Mouse (Mus musculus): Measurements from ENCODE around the gene Blcap. TPM values are rescaled to one million over a fixed set of nuclear protein-coding genes. Genes with fewer than 3 reads are reported as not detected.

Blcap gene
- polyA plus RNA-seq, 1 experiment from 2014 or later: 13.4 TPM

DNA sequence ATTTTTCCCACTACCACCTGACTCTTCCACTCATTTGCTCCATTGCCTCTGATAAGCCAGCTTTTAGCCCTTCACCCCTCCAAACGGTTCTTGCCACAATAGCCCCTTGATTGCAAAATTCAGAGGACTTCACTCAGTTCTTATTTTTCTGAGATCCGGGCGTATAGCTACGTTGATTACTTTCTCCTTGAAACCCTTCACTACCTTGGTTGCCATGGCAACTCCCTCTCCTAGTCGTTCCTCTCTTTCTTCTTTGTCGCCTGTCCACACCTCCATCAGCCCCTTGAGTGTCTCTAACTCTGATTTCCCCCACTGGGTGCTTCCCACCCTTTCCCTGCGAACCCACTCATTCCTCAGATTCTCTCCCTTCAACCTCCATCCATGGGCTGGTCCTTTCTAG, 34.0 kb downstream of the Blcap start:
- no peak overlapping the region for H3K4me2 ChIP-seq
- no peaks in the 10 kb centered on the region for H3K36me3 ChIP-seq
- H3K4me1 ChIP-seq: peaks cover 20% of the 10 kb centered on the region
- WGBS (ENCODE audit: insufficient replicate concordance): 42% methylated on average over 7 of the region's 7 CpGs
- ATAC-seq: no peak
- no peak overlapping the region for H3K4me3 ChIP-seq
- no peak overlapping the region for H3K27ac ChIP-seq
- H3K9ac ChIP-seq: no peak overlapping the region
- peaks cover 25% of the 10 kb centered on the region for H3K27me3 ChIP-seq (replicated peaks)
- H3K9me3 ChIP-seq (replicated peaks): no peaks in the 10 kb centered on the region

DNA sequence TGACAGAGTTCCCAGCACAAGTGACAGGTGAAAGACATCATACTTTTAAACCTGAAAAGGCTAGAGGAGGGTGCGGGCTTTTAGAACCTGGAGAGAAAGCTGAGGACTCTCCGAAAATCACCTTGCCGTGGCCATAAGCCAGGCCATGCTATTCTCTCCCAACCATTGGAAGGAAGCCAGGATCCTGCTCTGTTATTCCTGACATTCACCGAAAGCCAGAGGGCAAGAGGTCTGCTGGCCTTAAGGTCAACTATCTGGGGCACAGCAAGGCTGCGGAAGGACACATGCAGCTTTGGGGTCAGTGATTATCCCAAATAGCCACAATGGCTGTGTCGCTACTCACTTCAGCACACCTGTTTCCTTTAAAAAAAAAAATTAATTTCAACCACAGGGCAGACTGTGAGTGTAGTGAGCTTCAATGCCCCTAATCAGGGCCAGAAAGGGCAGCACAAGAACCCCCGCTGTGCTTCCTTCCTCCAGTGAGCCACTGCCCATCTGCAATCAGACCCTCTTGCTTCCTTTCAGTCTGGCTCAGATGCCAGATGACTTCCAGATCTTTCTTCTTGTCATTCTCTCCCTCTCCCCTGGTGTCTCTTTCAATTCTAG, 34.5 kb downstream of the Blcap start:
- Histone ChIP-seq H3K4me1 (peaks cover 20% of the 10 kb centered on the region), H3K4me3 (no peak overlapping the region), H3K9ac (no peak overlapping the region), H3K27ac (no peak overlapping the region), H3K27me3 (replicated peaks) (peaks cover 25% of the 10 kb centered on the region), H3K4me2 (no peak overlapping the region), H3K9me3 (replicated peaks) (no peaks in the 10 kb centered on the region), H3K36me3 (no peaks in the 10 kb centered on the region)
- no peak for ATAC-seq
- 45% methylated on average over 7 of the region's 7 CpGs for WGBS (ENCODE audit: insufficient replicate concordance)

DNA sequence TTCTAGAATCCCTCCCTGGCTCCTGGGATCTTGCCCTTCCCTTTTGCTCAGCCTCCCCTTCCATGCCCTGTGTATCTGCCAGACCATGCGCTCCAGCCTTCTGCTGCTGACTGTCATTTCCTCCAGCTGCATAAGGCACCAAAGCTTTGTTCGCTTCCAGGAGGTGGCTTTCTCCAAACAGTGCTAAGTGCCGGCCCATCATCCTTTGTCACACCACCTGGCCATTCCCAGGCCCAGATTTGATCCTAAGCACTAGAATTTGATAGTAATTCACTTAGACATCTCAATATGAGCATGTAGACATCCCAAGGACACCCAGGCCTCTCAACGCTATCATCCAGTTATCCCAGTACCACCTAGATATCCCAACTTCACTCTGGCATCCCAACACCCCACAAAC, 36.9 kb downstream of the Blcap start:
- Histone ChIP-seq H3K36me3 (no peaks in the 10 kb centered on the region), H3K27ac (no peak overlapping the region), H3K4me3 (no peak overlapping the region), H3K4me2 (no peak overlapping the region), H3K4me1 (0 out of 2 replicates have a peak, but pooled peaks cover 7% of the 10 kb centered on the region), H3K9me3 (replicated peaks) (no peaks in the 10 kb centered on the region), H3K9ac (no peak overlapping the region), H3K27me3 (replicated peaks) (peaks cover 30% of the 10 kb centered on the region)
- 58% methylated on average over 4 of the region's 4 CpGs for WGBS (ENCODE audit: insufficient replicate concordance)
- ATAC-seq: no peak

DNA sequence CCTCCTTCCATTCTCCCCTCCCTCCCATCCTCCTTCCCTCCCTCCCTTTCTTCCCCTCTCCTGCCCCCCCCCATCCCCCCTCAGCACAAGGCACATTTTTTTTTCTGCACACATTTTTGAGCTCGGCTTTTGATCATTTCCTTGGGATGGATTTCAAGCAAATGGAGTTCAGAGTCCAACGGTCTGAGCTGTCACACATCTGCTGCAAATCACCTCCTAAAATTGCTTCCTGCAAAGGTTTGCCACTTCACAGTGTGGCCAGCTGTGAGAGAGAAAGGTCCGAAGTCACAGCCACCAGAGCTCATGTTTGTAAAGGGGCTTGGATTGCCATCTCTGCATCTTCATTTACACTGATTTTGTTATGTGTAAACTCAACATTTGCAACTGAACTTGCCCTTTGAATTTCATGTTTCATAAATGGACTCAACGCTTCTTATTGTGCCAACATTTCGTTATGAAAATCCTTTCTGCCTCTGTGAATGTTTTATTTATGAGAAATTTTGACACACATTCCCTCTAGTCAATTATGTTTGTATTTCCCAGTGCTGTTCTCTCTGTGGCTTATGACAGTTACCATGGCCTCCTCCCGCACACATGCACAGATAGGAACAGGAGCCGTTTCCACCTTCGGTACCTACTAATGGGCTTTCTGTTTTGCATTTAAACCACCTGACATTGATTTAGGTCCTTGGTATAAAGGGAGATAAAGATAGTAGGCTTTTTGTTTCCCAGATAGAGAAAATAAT, 39.2 kb downstream of the Blcap start:
- H3K27ac ChIP-seq: no peak overlapping the region
- H3K4me3 ChIP-seq: no peak overlapping the region
- H3K4me1 ChIP-seq: 0 out of 2 replicates have a peak, but pooled peaks cover 6% of the 10 kb centered on the region
- H3K27me3 ChIP-seq (replicated peaks): peaks cover 28% of the 10 kb centered on the region
- no peak for ATAC-seq
- no peaks in the 10 kb centered on the region for H3K9me3 ChIP-seq (replicated peaks)
- H3K9ac ChIP-seq: no peak overlapping the region
- WGBS (ENCODE audit: insufficient replicate concordance): 52% methylated on average over 8 of the region's 8 CpGs
- H3K4me2 ChIP-seq: no peak overlapping the region
- H3K36me3 ChIP-seq: no peaks in the 10 kb centered on the region

DNA sequence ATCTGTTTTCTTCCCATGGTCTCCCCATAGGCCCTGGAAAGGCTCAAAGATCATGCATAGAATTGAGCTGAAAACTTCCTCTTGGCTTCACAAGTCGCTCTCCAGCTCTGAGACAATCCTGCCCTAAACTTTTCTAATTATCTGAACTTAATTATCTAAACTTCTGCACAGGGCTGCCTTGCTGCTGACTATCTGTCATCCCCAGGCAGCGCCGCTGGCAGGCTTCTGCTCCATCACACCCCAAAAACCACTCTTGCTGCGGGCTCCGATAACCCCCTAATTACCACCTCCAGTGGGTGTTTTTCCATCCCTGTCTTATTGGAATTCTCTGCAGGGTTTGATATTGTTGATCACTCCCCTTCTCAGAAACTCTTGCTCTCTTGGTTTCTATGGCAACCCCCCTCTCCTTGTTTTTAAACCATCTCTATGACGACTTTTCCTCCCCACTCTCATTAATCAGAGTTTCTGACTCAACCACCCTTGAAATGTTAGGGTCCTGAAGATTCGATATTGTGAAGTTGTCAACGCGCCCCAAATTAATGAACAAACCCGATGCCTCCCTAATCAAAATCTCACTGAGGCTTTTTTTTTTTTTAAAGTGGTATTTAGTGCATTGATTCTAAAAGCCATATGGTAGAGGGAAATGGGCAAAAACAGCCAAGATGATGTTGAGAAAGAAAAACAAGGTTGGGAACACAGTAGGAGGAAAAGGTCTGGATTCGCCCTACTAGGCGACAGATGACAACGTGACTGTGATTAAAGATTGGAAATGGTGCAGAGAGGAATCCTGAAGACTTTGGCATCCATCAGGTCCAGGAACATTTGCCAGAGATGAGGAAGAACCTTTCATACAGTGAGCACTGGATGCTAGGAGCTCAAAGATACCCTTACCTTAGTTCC, 40.8 kb downstream of the Blcap start:
- no peaks in the 10 kb centered on the region for H3K36me3 ChIP-seq
- 53% methylated on average over 13 of the region's 13 CpGs for WGBS (ENCODE audit: insufficient replicate concordance)
- 0 out of 2 replicates have a peak, but pooled peaks cover 3% of the 10 kb centered on the region for H3K4me1 ChIP-seq
- H3K9ac ChIP-seq: no peak overlapping the region
- no peaks in the 10 kb centered on the region for H3K9me3 ChIP-seq (replicated peaks)
- no peak overlapping the region for H3K27ac ChIP-seq
- ATAC-seq: no peak
- peaks cover 37% of the 10 kb centered on the region for H3K27me3 ChIP-seq (replicated peaks)
- no peak overlapping the region for H3K4me3 ChIP-seq
- H3K4me2 ChIP-seq: no peak overlapping the region

DNA sequence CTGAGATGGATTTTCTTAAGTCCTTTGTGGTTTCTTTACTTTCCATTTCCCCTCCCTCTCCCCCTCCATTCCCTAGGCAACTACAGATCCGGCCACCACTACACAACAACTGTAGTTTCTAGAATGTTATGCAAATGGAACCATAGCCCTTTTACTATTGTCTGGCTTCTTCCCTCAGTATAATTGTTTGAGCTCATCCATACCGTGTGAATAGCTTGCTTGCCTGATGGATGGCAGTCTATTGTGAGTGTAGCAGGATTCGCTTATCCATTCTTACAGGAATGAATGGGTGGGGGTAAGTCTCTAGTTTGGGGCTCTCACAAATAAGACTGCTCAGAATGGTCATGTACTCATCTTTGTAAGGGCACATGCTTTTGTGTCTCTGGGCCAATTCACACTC, 48.5 kb downstream of the Blcap start:
- no peaks in the 10 kb centered on the region for H3K4me1 ChIP-seq
- H3K4me2 ChIP-seq: no peak overlapping the region
- no peaks in the 10 kb centered on the region for H3K9me3 ChIP-seq (replicated peaks)
- H3K36me3 ChIP-seq: no peaks in the 10 kb centered on the region
- 57% methylated on average over 3 of the region's 3 CpGs for WGBS (ENCODE audit: insufficient replicate concordance)
- H3K27ac ChIP-seq: no peak overlapping the region
- ATAC-seq: no peak
- no peak overlapping the region for H3K9ac ChIP-seq
- H3K27me3 ChIP-seq (replicated peaks): peaks cover 25% of the 10 kb centered on the region; the same call in 1 of the 2 replicates
- no peak overlapping the region for H3K4me3 ChIP-seq

DNA sequence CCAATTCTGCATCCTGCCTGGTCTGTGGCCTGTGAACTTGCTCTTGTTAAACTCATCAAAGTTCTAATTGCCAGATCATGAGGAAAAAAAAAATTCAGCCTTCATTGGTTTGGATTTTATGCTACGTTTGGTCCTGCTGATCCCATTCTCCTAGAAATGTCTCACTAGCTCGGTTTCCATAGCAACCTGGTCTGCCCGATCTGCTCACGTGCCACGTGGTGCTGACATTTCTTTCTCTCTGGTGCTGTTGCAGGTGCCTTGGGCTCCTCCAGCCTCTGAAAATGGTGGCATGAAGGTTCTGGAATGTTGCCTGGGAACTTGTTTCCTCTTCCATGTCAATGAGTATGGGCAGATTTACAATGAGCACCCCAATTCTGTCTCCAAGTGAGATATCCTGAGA, 50.6 kb downstream of the Blcap start:
- 45% methylated on average over 5 of the region's 5 CpGs for WGBS (ENCODE audit: insufficient replicate concordance)
- H3K36me3 ChIP-seq: no peaks in the 10 kb centered on the region

DNA sequence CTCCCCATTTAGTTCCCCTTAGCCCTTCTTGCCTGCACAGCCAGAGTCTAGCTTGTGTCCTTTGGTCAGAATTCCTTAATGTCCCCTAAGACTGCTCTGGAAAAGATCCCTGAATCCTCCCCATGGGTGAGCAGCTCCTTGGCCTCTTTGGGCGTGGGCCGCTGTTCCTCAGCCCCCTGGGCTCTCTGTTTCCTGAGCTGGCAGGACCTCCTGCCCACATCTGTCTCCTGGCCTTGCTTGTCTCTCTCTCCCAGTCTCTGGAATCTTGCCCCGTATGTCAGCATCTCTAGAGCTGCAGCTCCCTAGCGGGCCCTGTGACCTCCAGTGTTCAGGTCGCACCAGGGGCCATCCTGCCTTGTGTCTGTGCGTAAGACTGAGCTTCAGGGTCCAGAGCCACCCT, 51.6 kb downstream of the Blcap start:
- no peaks in the 10 kb centered on the region for H3K4me1 ChIP-seq
- no peak overlapping the region for H3K9ac ChIP-seq
- H3K36me3 ChIP-seq: no peaks in the 10 kb centered on the region
- no peaks in the 10 kb centered on the region for H3K9me3 ChIP-seq (replicated peaks)
- 57% methylated on average over 6 of the region's 6 CpGs for WGBS (ENCODE audit: insufficient replicate concordance)
- H3K27me3 ChIP-seq (replicated peaks): 0 out of 2 replicates have a peak, but pooled peaks cover 10% of the 10 kb centered on the region
- no peak for ATAC-seq
- H3K4me3 ChIP-seq: no peak overlapping the region
- H3K27ac ChIP-seq: no peak overlapping the region
- no peak overlapping the region for H3K4me2 ChIP-seq

More for the DNA sequence above, 50.6 kb downstream of the Blcap start:
- ATAC-seq: no peak
- 0 out of 2 replicates have a peak, but pooled peaks cover 10% of the 10 kb centered on the region for H3K27me3 ChIP-seq (replicated peaks)
- no peak overlapping the region for H3K9ac ChIP-seq
- H3K9me3 ChIP-seq (replicated peaks): no peaks in the 10 kb centered on the region
- H3K4me3 ChIP-seq: no peak overlapping the region
- H3K4me1 ChIP-seq: no peaks in the 10 kb centered on the region
- H3K27ac ChIP-seq: no peak overlapping the region
- H3K4me2 ChIP-seq: no peak overlapping the region

DNA sequence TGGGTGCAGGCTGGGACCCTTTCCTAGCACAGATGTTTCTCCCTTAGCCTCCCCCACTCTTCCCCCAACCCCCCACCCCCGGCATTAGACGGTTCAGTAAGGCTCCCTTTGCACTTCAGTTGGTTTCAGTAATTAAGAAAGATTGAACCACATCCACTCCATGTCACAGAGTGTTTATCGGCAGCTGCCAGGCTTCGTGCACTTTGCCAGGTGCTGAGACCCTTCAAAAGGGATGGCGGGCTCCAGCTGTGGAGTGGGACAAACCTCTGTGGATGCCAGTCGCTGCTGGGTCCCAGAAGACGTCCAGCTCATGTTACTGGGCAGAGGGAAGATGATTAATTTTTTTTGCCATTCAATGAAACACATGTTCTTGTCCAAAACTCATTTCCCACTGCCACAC, 52.6 kb downstream of the Blcap start:
- H3K9me3 ChIP-seq (replicated peaks): no peaks in the 10 kb centered on the region
- H3K4me2 ChIP-seq: no peak overlapping the region
- H3K27me3 ChIP-seq (replicated peaks): peaks cover 15% of the 10 kb centered on the region; the same call in 1 of the 2 replicates
- no peaks in the 10 kb centered on the region for H3K4me1 ChIP-seq
- H3K36me3 ChIP-seq: no peaks in the 10 kb centered on the region
- H3K9ac ChIP-seq: no peak overlapping the region
- no peak overlapping the region for H3K4me3 ChIP-seq
- no peak overlapping the region for H3K27ac ChIP-seq
- WGBS (ENCODE audit: insufficient replicate concordance): 57% methylated on average over 7 of the region's 7 CpGs
- no peak for ATAC-seq

DNA sequence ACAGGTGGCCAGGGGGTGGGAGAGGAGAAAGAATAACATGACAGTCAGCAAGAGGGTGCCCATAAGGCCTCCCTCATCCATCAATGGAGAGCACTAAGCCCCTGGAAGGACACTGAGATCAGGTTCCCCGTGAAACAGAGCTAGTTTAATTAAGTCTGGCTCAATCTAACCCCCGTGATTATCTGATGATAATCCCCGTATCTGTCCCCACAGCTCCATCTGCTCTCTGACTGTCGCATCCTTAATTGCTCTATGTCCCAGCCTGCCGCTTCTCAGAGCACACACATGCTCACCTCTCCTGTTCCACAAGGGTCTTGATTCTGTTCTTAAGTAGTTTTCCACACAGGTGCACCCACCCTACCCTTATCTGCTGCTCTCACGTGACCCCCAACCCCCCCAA, 53.5 kb downstream of the Blcap start:
- Histone ChIP-seq H3K9me3 (replicated peaks) (no peaks in the 10 kb centered on the region), H3K27me3 (replicated peaks) (peaks cover 23% of the 10 kb centered on the region; the same call in 1 of the 2 replicates), H3K4me3 (no peak overlapping the region), H3K4me2 (no peak overlapping the region), H3K4me1 (no peaks in the 10 kb centered on the region), H3K27ac (no peak overlapping the region), H3K9ac (no peak overlapping the region), H3K36me3 (no peaks in the 10 kb centered on the region)
- WGBS (ENCODE audit: insufficient replicate concordance): 56% methylated on average over 6 of the region's 6 CpGs
- no peak for ATAC-seq

DNA sequence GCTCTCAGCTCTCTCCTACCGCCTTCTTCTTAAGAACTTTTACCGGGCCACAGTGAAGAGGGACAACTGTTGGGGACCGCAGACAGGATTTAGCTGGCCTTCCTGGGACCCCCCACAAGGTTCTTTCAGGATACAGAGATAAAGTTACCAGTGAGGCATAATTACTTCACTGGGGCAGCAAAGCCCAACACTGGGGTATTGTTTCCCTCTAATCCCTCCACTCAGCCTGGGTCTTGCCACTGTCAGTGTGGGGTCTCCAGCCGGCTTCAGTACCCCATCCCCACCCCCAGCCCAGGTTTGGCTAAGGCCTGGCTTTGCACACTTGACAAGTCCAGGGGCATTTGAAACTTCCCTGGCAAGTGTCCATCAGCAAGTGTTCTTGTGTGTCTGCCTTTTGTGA, 56.7 kb downstream of the Blcap start:
- H3K27ac ChIP-seq: no peak overlapping the region
- no peaks in the 10 kb centered on the region for H3K36me3 ChIP-seq
- H3K27me3 ChIP-seq (replicated peaks): peaks cover 24% of the 10 kb centered on the region; the same call in 1 of the 2 replicates
- no peaks in the 10 kb centered on the region for H3K9me3 ChIP-seq (replicated peaks)
- no peak overlapping the region for H3K4me2 ChIP-seq
- no peak overlapping the region for H3K4me3 ChIP-seq
- ATAC-seq: no peak
- 35% methylated on average over 4 of the region's 4 CpGs for WGBS (ENCODE audit: insufficient replicate concordance)
- no peak overlapping the region for H3K9ac ChIP-seq
- H3K4me1 ChIP-seq: no peaks in the 10 kb centered on the region
